In genomic region chr17:84936301-84936700, GRCm38 (mm10) we compare ENCODE assay signal across 11 mouse cellular contexts. TPM values are rescaled to one million over a fixed set of nuclear protein-coding genes. Genes with fewer than 3 reads are reported as not detected.
A peak's percentile ranks its signal among the peaks of the same experiment; 100 is the strongest.
DNase-seq lines count a peak whose midpoint lies in the region; ATAC-seq and TF ChIP-seq lines count a peak whose summit lies in the region.
"Had no signal": no experiment of that assay in that cellular context is flagged by ENCODE, and none has a peak within 500 bp of the region (broad histone marks: within the 10 kb centered on the region; RNA-seq: fewer than 3 reads in every experiment).

No protein-coding gene starts in this region.

- H3K4me3 ChIP-seq in layer of hippocampus, adult 2 months: no peak overlapping the region
- H3K4me3 ChIP-seq in embryonic facial prominence, embryonic 10.5 days: no peak overlapping the region
- H3K4me3 ChIP-seq in liver, embryonic 13.5 days (replicated peaks): no peak overlapping the region

- ATAC-seq in liver, embryonic 13.5 days (ENCODE audit: low read depth): no peak
- ATAC-seq: Patski had no signal

- TF ChIP-seq CTCF in layer of hippocampus, adult 2 months (conservative IDR thresholded peaks at IDR 0.05): no peak

- peaks cover 13% of the 10 kb centered on the region for H3K4me1 ChIP-seq in embryonic facial prominence, embryonic 10.5 days
- peaks cover 67% of the 10 kb centered on the region for H3K4me1 ChIP-seq in liver, embryonic 13.5 days (replicated peaks)

- DNase-seq in layer of hippocampus, adult 2 months (ENCODE audit: low spot score in 2 of 2): no peak
- no peak for DNase-seq in layer of hippocampus, adult 11-12 months (ENCODE audit: low spot score)
- DNase-seq in embryonic facial prominence, embryonic 10.5 days (ENCODE audit: low spot score): peak; percentile 21
- DNase-seq in kidney, adult 8-10 months: peak; percentile 15 to 27
- no peak for DNase-seq in liver, embryonic 13.5 days
- no peak for DNase-seq in frontal cortex, postnatal 25 days (ENCODE audit: low spot score in 2 of 2)
- no peak for DNase-seq in layer of hippocampus, postnatal 25 days (ENCODE audit: extremely low spot score in 1 of 2, low spot score in 1 of 2)
- DNase-seq: heart, postnatal 10 days; lung, adult 2 months had no signal

- no peaks in the 10 kb centered on the region for H3K36me3 ChIP-seq in embryonic facial prominence, embryonic 10.5 days (replicated peaks)
- peaks cover 6% of the 10 kb centered on the region; the same call in 1 of the 2 replicates for H3K36me3 ChIP-seq in liver, embryonic 13.5 days

- WGBS in embryonic facial prominence, embryonic 10.5 days: 39% methylated on average over 9 of the region's 9 CpGs
- WGBS in liver, embryonic 13.5 days (ENCODE audit: insufficient replicate concordance): 73% methylated on average over 9 of the region's 9 CpGs

- H3K9ac ChIP-seq in liver, embryonic 13.5 days: peak overlapping the region; percentile 27; the same call in 1 of the 2 replicates

- peaks cover 10% of the 10 kb centered on the region for H3K9me3 ChIP-seq in embryonic facial prominence, embryonic 10.5 days
- peaks cover 10% of the 10 kb centered on the region for H3K9me3 ChIP-seq in liver, embryonic 13.5 days (replicated peaks)

- peak overlapping the region; percentile 48; the same call in 1 of the 2 replicates for H3K27ac ChIP-seq in layer of hippocampus, adult 2 months
- H3K27ac ChIP-seq in embryonic facial prominence, embryonic 10.5 days (replicated peaks): no peak overlapping the region
- peak overlapping the region; percentile 97 for H3K27ac ChIP-seq in liver, embryonic 13.5 days

- H3K4me2 ChIP-seq in liver, embryonic 13.5 days: peak overlapping the region; percentile 5; the same call in 1 of the 2 replicates

- no peaks in the 10 kb centered on the region for H3K27me3 ChIP-seq in embryonic facial prominence, embryonic 10.5 days (replicated peaks; ENCODE audit: low read depth, poor library complexity, severe bottlenecking)
- no peaks in the 10 kb centered on the region for H3K27me3 ChIP-seq in liver, embryonic 13.5 days
- H3K27me3 ChIP-seq: CH12.LX, Patski had no signal

RNA-seq across cellular contexts. Expression of gene Ppm1b, which starts 20.2 kb away (rescaled TPM):
- total RNA-seq in layer of hippocampus, adult 2 months (2021): 100 to 1,000 TPM; 117 to 120 TPM
- 60.6 and 63.2 TPM in 2 replicates for polyA plus RNA-seq in embryonic facial prominence, embryonic 10.5 days (2016; fragmentation: Nextera tagmentation; extraction: Ambion mirVana)
- 47.2 and 55.0 TPM in 2 replicates for polyA plus RNA-seq in liver, embryonic 13.5 days (2015; fragmentation: Nextera tagmentation; extraction: Ambion mirVana)
- total RNA-seq in layer of hippocampus, postnatal 25 days (2021): 100 to 1,000 TPM; 126 to 129 TPM

Comparison
In these comparisons a context has a peak if more than half of its experiments do, and no peak if none do; other contexts are left out.
1. DNase-seq: peak in embryonic facial prominence, embryonic 10.5 days (single experiment) and kidney, adult 8-10 months (2 of 2); none in layer of hippocampus, adult 2 months (0 of 2), layer of hippocampus, adult 11-12 months (single experiment), liver, embryonic 13.5 days (single experiment), frontal cortex, postnatal 25 days (0 of 2) and layer of hippocampus, postnatal 25 days (0 of 2).